ENCODE assay signal across 23 mouse cellular contexts in the genomic region with DNA sequence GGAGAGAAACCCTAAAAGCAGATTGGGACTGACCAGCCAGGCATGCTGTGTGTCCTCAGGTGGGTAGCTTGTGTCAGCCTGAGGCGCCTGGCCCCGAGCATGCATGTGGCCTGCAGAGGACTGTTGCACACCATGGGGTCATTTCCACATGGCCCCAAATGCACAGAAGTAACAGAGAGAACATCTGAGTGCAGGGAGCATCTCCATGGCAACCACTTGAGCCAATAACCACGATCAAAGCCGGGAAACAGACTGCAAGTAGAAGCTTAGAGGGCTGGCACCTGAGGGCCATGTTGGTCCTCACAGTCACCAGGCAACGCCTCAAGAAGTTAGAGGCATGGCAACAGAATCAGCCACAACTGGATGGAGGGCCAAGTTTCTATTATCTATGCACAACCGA.
A peak's percentile ranks its signal among the peaks of the same experiment; 100 is the strongest.
DNase-seq lines count a peak whose midpoint lies in the region; ATAC-seq lines count a peak whose summit lies in the region.
"Had no signal": no experiment of that assay in that cellular context is flagged by ENCODE, and none has a peak within 500 bp of the region (broad histone marks: within the 10 kb centered on the region; RNA-seq: fewer than 3 reads in every experiment).

No protein-coding gene starts in this region.

- H3K4me1 ChIP-seq in midbrain, embryonic 10.5 days: peaks cover 80% of the 10 kb centered on the region
- peaks cover 50% of the 10 kb centered on the region for H3K4me1 ChIP-seq in midbrain, embryonic 13.5 days (replicated peaks)
- peaks cover 69% of the 10 kb centered on the region for H3K4me1 ChIP-seq in embryonic facial prominence, embryonic 10.5 days
- H3K4me1 ChIP-seq in midbrain, embryonic 14.5 days (ENCODE audit: control insufficient read depth, insufficient read depth, low read length): peaks cover 35% of the 10 kb centered on the region
- H3K4me1 ChIP-seq: megakaryocyte, embryonic 14.5 days had no signal

- H3K9me3 ChIP-seq in midbrain, embryonic 10.5 days (replicated peaks): no peaks in the 10 kb centered on the region
- no peaks in the 10 kb centered on the region for H3K9me3 ChIP-seq in midbrain, embryonic 13.5 days
- H3K9me3 ChIP-seq in embryonic facial prominence, embryonic 10.5 days: no peaks in the 10 kb centered on the region
- no peaks in the 10 kb centered on the region for H3K9me3 ChIP-seq in midbrain, embryonic 14.5 days (ENCODE audit: control insufficient read depth, low read length)
- H3K9me3 ChIP-seq: hindbrain, embryonic 13.5 days; intestine, embryonic 15.5 days; megakaryocyte, embryonic 14.5 days; neural tube, embryonic 15.5 days had no signal

- DNase-seq in midbrain, embryonic 10.5 days (ENCODE audit: low spot score): peak; percentile 56
- peak; percentile 43 for DNase-seq in embryonic facial prominence, embryonic 10.5 days (ENCODE audit: low spot score)
- DNase-seq in midbrain, embryonic 14.5 days: peak; percentile 65
- no peak for DNase-seq in spleen, postnatal 4 days (ENCODE audit: low spot score in 2 of 2)
- DNase-seq in urinary bladder, postnatal 25 days (ENCODE audit: low spot score): no peak
- no peak for DNase-seq in cerebellum, adult 9-10 months
- DNase-seq: adrenal gland, postnatal 14 days; cerebellum, adult 18-20 months; cerebellum, postnatal 36 days; gastrocnemius, postnatal 36 days; kidney, adult 9 months; kidney, postnatal 25 days; left cerebral cortex, postnatal 4 days; lung, adult 18-20 months; right cerebral cortex, postnatal 25 days had no signal

- H3K9ac ChIP-seq in midbrain, embryonic 13.5 days (replicated peaks): no peak overlapping the region
- H3K9ac ChIP-seq in midbrain, embryonic 14.5 days (replicated peaks; ENCODE audit: low read length): no peak overlapping the region
- H3K9ac ChIP-seq: hindbrain, embryonic 13.5 days; intestine, embryonic 15.5 days; neural tube, embryonic 15.5 days had no signal

- no peak for ATAC-seq in midbrain, embryonic 13.5 days
- ATAC-seq in midbrain, embryonic 14.5 days (ENCODE audit: low FRiP score, low TSS enrichment): no peak
- ATAC-seq: intestine, embryonic 15.5 days; Patski had no signal

- peaks cover 18% of the 10 kb centered on the region for H3K27me3 ChIP-seq in midbrain, embryonic 10.5 days (ENCODE audit: low read depth, poor library complexity, severe bottlenecking)
- H3K27me3 ChIP-seq in midbrain, embryonic 13.5 days: peaks cover 5% of the 10 kb centered on the region; the same call in 1 of the 2 replicates
- H3K27me3 ChIP-seq in embryonic facial prominence, embryonic 10.5 days (replicated peaks; ENCODE audit: low read depth, poor library complexity, severe bottlenecking): 0 out of 2 replicates have a peak, but pooled peaks cover 7% of the 10 kb centered on the region
- no peaks in the 10 kb centered on the region for H3K27me3 ChIP-seq in midbrain, embryonic 14.5 days (ENCODE audit: control insufficient read depth, insufficient read depth, low read length)
- H3K27me3 ChIP-seq: intestine, embryonic 15.5 days; neural tube, embryonic 15.5 days; Patski had no signal

- no peak overlapping the region for H3K4me3 ChIP-seq in midbrain, embryonic 10.5 days
- no peak overlapping the region for H3K4me3 ChIP-seq in midbrain, embryonic 13.5 days (replicated peaks)
- no peak overlapping the region for H3K4me3 ChIP-seq in embryonic facial prominence, embryonic 10.5 days
- no peak overlapping the region for H3K4me3 ChIP-seq in midbrain, embryonic 14.5 days (replicated peaks; ENCODE audit: low read depth, low read length)
- H3K4me3 ChIP-seq: hindbrain, embryonic 13.5 days; intestine, embryonic 15.5 days; megakaryocyte, embryonic 14.5 days; myocyte; neural tube, embryonic 15.5 days had no signal

- H3K36me3 ChIP-seq in midbrain, embryonic 10.5 days: no peaks in the 10 kb centered on the region
- no peaks in the 10 kb centered on the region for H3K36me3 ChIP-seq in midbrain, embryonic 13.5 days
- no peaks in the 10 kb centered on the region for H3K36me3 ChIP-seq in embryonic facial prominence, embryonic 10.5 days (replicated peaks)
- no peaks in the 10 kb centered on the region for H3K36me3 ChIP-seq in midbrain, embryonic 14.5 days (ENCODE audit: control insufficient read depth, insufficient read depth, low read length)
- H3K36me3 ChIP-seq: hindbrain, embryonic 13.5 days; intestine, embryonic 15.5 days; neural tube, embryonic 15.5 days had no signal

- H3K4me2 ChIP-seq in midbrain, embryonic 13.5 days (replicated peaks): no peak overlapping the region
- H3K4me2 ChIP-seq in midbrain, embryonic 14.5 days (ENCODE audit: low read length): no peak overlapping the region
- H3K4me2 ChIP-seq: hindbrain, embryonic 13.5 days; intestine, embryonic 15.5 days; liver, embryonic 11.5 days; neural tube, embryonic 15.5 days had no signal

- peak overlapping the region; percentile 69 for H3K27ac ChIP-seq in midbrain, embryonic 10.5 days (replicated peaks)
- H3K27ac ChIP-seq in midbrain, embryonic 13.5 days: no peak overlapping the region; the same call in 1 of the 2 replicates
- peak overlapping the region; percentile 58; the same call in 1 of the 2 replicates for H3K27ac ChIP-seq in embryonic facial prominence, embryonic 10.5 days (replicated peaks)
- 0 out of 2 replicates have a peak overlapping the region, but pooled peaks have one; percentile 5 for H3K27ac ChIP-seq in midbrain, embryonic 14.5 days (replicated peaks; ENCODE audit: low read depth, low read length)
- H3K27ac ChIP-seq: hindbrain, embryonic 13.5 days; intestine, embryonic 15.5 days; neural tube, embryonic 15.5 days had no signal

- WGBS in midbrain, embryonic 10.5 days: 38% methylated on average over 6 of the region's 6 CpGs
- WGBS in midbrain, embryonic 13.5 days: 19% methylated on average over 6 of the region's 6 CpGs
- WGBS in embryonic facial prominence, embryonic 10.5 days: 61% methylated on average over 6 of the region's 6 CpGs
- WGBS in midbrain, embryonic 14.5 days: 17% methylated on average over 6 of the region's 6 CpGs

Comparison
In these comparisons a context has a peak if more than half of its experiments do, and no peak if none do; other contexts are left out.
1. DNase-seq: peak in midbrain, embryonic 10.5 days (single experiment), embryonic facial prominence, embryonic 10.5 days (single experiment) and midbrain, embryonic 14.5 days (single experiment); none in spleen, postnatal 4 days (0 of 2), urinary bladder, postnatal 25 days (single experiment) and cerebellum, adult 9-10 months (single experiment).